Mouse (Mus musculus): ENCODE results near the gene Olfr613. TPM values are rescaled to one million over a fixed set of nuclear protein-coding genes. Genes with fewer than 3 reads are reported as not detected.
"Not testable (repeated sequence)": the region's sequence is repeated elsewhere in the genome, so short reads cannot be mapped to it uniquely, and the experiment has no call there.

Gene Olfr613
- polyA plus RNA-seq (2015; fragmentation: Nextera tagmentation; extraction: Ambion mirVana): not detected in 2 replicates

- no peak within 1 kb of the TSS for H3K9ac ChIP-seq (replicated peaks; ENCODE audit: low read length)
- no peaks in the 10 kb centered on the region for H3K36me3 ChIP-seq (ENCODE audit: insufficient read depth, low read length)
- no peaks in the 10 kb centered on the region for H3K9me3 ChIP-seq (ENCODE audit: low read length)
- H3K27ac ChIP-seq (ENCODE audit: low read length): no peak within 1 kb of the TSS
- no peak for ATAC-seq (ENCODE audit: low FRiP score, low TSS enrichment)
- no peaks in the 10 kb centered on the region for H3K4me1 ChIP-seq (ENCODE audit: insufficient read depth, low read length)
- H3K27me3 ChIP-seq (ENCODE audit: insufficient read depth, low read length): no peaks in the 10 kb centered on the region
- H3K4me2 ChIP-seq (replicated peaks; ENCODE audit: low read depth, low read length): no peak within 1 kb of the TSS
- H3K4me3 ChIP-seq (ENCODE audit: low read length): no peak within 1 kb of the TSS
- 78% methylated on average over 2 of the region's 2 CpGs for WGBS
Measured at GRCm38 (mm10) chr7:103547774-103548173, at the start of gene Olfr613. Gene Olfr613, plus strand, starts transcription at chr7:103548074.

- Histone ChIP-seq H3K36me3 (ENCODE audit: insufficient read depth, low read length) (no peaks in the 10 kb centered on the region), H3K9ac (replicated peaks; ENCODE audit: low read length) (no peak within 1 kb of the TSS), H3K4me3 (ENCODE audit: low read length) (no peak within 1 kb of the TSS), H3K4me1 (ENCODE audit: insufficient read depth, low read length) (no peaks in the 10 kb centered on the region), H3K4me2 (replicated peaks; ENCODE audit: low read depth, low read length) (no peak within 1 kb of the TSS), H3K9me3 (ENCODE audit: low read length) (no peaks in the 10 kb centered on the region; the same call in 1 of the 2 replicates), H3K27me3 (ENCODE audit: insufficient read depth, low read length) (no peaks in the 10 kb centered on the region), H3K27ac (ENCODE audit: low read length) (no peak within 1 kb of the TSS)
- WGBS: 93% methylated on average over 2 of the region's 2 CpGs
- no peak for ATAC-seq (ENCODE audit: low FRiP score, low TSS enrichment)
Measured at GRCm38 (mm10) chr7:103512022-103512421, 35.9 kb upstream of the Olfr613 start, which contains the start of gene Olfr610. Gene Olfr610, minus strand, starts transcription at chr7:103512122.

GRCm38 (mm10) chr7:103520746-103521145 is 27.1 kb upstream of the Olfr613 start, which contains the start of gene Olfr611:
Gene Olfr611, minus strand, starts transcription at chr7:103520846.
- H3K9me3 ChIP-seq (ENCODE audit: low read length); ATAC-seq (ENCODE audit: low FRiP score, low TSS enrichment); H3K4me2 ChIP-seq (replicated peaks; ENCODE audit: low read depth, low read length); H3K27ac ChIP-seq (ENCODE audit: low read length); H3K36me3 ChIP-seq (ENCODE audit: insufficient read depth, low read length); H3K4me1 ChIP-seq (ENCODE audit: insufficient read depth, low read length); H3K4me3 ChIP-seq (ENCODE audit: low read length); H3K9ac ChIP-seq (replicated peaks; ENCODE audit: low read length); H3K27me3 ChIP-seq (ENCODE audit: insufficient read depth, low read length): not testable (repeated sequence)
- 71% methylated on average over 1 of the region's 1 CpGs for WGBS

GRCm38 (mm10) chr7:103542617-103543016 is 5.3 kb upstream of the Olfr613 start, which contains the start of gene Olfr612:
Gene Olfr612, minus strand, starts transcription at chr7:103542717.
- not testable (repeated sequence) for H3K27ac ChIP-seq (ENCODE audit: low read length); H3K4me3 ChIP-seq (ENCODE audit: low read length); ATAC-seq (ENCODE audit: low FRiP score, low TSS enrichment); H3K27me3 ChIP-seq (ENCODE audit: insufficient read depth, low read length); H3K4me1 ChIP-seq (ENCODE audit: insufficient read depth, low read length); H3K36me3 ChIP-seq (ENCODE audit: insufficient read depth, low read length); H3K9ac ChIP-seq (replicated peaks; ENCODE audit: low read length); H3K4me2 ChIP-seq (replicated peaks; ENCODE audit: low read depth, low read length); H3K9me3 ChIP-seq (ENCODE audit: low read length)
- WGBS: 81% methylated on average over 2 of the region's 2 CpGs

GRCm38 (mm10) chr7:103555779-103556178 is 7.9 kb downstream of the Olfr613 start, which contains the start of gene Olfr615:
Gene Olfr615, plus strand, starts transcription at chr7:103556079.
- H3K9me3 ChIP-seq (ENCODE audit: low read length): no peaks in the 10 kb centered on the region
- H3K9ac ChIP-seq (replicated peaks; ENCODE audit: low read length): no peak within 1 kb of the TSS
- H3K27ac ChIP-seq (ENCODE audit: low read length): no peak within 1 kb of the TSS
- ATAC-seq (ENCODE audit: low FRiP score, low TSS enrichment): no peak
- H3K4me2 ChIP-seq (replicated peaks; ENCODE audit: low read depth, low read length): no peak within 1 kb of the TSS
- H3K4me1 ChIP-seq (ENCODE audit: insufficient read depth, low read length): no peaks in the 10 kb centered on the region
- H3K4me3 ChIP-seq (ENCODE audit: low read length): no peak within 1 kb of the TSS
- no peaks in the 10 kb centered on the region for H3K27me3 ChIP-seq (ENCODE audit: insufficient read depth, low read length)
- H3K36me3 ChIP-seq (ENCODE audit: insufficient read depth, low read length): no peaks in the 10 kb centered on the region
- WGBS: 80% methylated on average over 2 of the region's 2 CpGs

GRCm38 (mm10) chr7:103569043-103569442 is 21.2 kb downstream of the Olfr613 start, which contains the start of gene Olfr616:
Gene Olfr616, minus strand, starts transcription at chr7:103569143.
- H3K4me1 ChIP-seq (ENCODE audit: insufficient read depth, low read length): no peaks in the 10 kb centered on the region
- ATAC-seq (ENCODE audit: low FRiP score, low TSS enrichment): no peak
- no peak within 1 kb of the TSS for H3K4me3 ChIP-seq (ENCODE audit: low read length)
- H3K9ac ChIP-seq (replicated peaks; ENCODE audit: low read length): no peak within 1 kb of the TSS
- no peak within 1 kb of the TSS for H3K27ac ChIP-seq (ENCODE audit: low read length)
- H3K36me3 ChIP-seq (ENCODE audit: insufficient read depth, low read length): no peaks in the 10 kb centered on the region
- 76% methylated on average over 3 of the region's 3 CpGs for WGBS
- H3K27me3 ChIP-seq (ENCODE audit: insufficient read depth, low read length): no peaks in the 10 kb centered on the region
- no peak within 1 kb of the TSS for H3K4me2 ChIP-seq (replicated peaks; ENCODE audit: low read depth, low read length)
- no peaks in the 10 kb centered on the region for H3K9me3 ChIP-seq (ENCODE audit: low read length)

- no peak within 1 kb of the TSS for H3K27ac ChIP-seq (ENCODE audit: low read length)
- H3K4me3 ChIP-seq (ENCODE audit: low read length): no peak within 1 kb of the TSS
- WGBS: 81% methylated on average over 1 of the region's 1 CpGs
- no peak within 1 kb of the TSS for H3K4me2 ChIP-seq (replicated peaks; ENCODE audit: low read depth, low read length)
- no peak for ATAC-seq (ENCODE audit: low FRiP score, low TSS enrichment)
- no peaks in the 10 kb centered on the region for H3K36me3 ChIP-seq (ENCODE audit: insufficient read depth, low read length)
- no peaks in the 10 kb centered on the region for H3K9me3 ChIP-seq (ENCODE audit: low read length)
- H3K4me1 ChIP-seq (ENCODE audit: insufficient read depth, low read length): no peaks in the 10 kb centered on the region
- H3K27me3 ChIP-seq (ENCODE audit: insufficient read depth, low read length): no peaks in the 10 kb centered on the region
- H3K9ac ChIP-seq (replicated peaks; ENCODE audit: low read length): no peak within 1 kb of the TSS
Measured at GRCm38 (mm10) chr7:103572761-103573160, 24.9 kb downstream of the Olfr613 start, which contains the start of gene Olfr617. Gene Olfr617, plus strand, starts transcription at chr7:103573061.

GRCm38 (mm10) chr7:103589803-103590202 is 41.9 kb downstream of the Olfr613 start, which contains the start of gene Olfr618:
Gene Olfr618, plus strand, starts transcription at chr7:103590103.
- H3K27me3 ChIP-seq (ENCODE audit: insufficient read depth, low read length): no peaks in the 10 kb centered on the region
- H3K4me1 ChIP-seq (ENCODE audit: insufficient read depth, low read length): no peaks in the 10 kb centered on the region
- H3K4me2 ChIP-seq (replicated peaks; ENCODE audit: low read depth, low read length): no peak within 1 kb of the TSS
- H3K27ac ChIP-seq (ENCODE audit: low read length): no peak within 1 kb of the TSS
- H3K36me3 ChIP-seq (ENCODE audit: insufficient read depth, low read length): no peaks in the 10 kb centered on the region
- H3K4me3 ChIP-seq (ENCODE audit: low read length): no peak within 1 kb of the TSS
- ATAC-seq (ENCODE audit: low FRiP score, low TSS enrichment): no peak
- 67% methylated on average over 2 of the region's 2 CpGs for WGBS
- no peaks in the 10 kb centered on the region for H3K9me3 ChIP-seq (ENCODE audit: low read length)
- H3K9ac ChIP-seq (replicated peaks; ENCODE audit: low read length): no peak within 1 kb of the TSS

- Histone ChIP-seq H3K4me1 (ENCODE audit: insufficient read depth, low read length) (no peaks in the 10 kb centered on the region), H3K36me3 (ENCODE audit: insufficient read depth, low read length) (no peaks in the 10 kb centered on the region), H3K4me3 (ENCODE audit: low read length) (no peak within 1 kb of the TSS), H3K27ac (ENCODE audit: low read length) (no peak within 1 kb of the TSS), H3K9me3 (ENCODE audit: low read length) (no peaks in the 10 kb centered on the region), H3K9ac (replicated peaks; ENCODE audit: low read length) (no peak within 1 kb of the TSS), H3K27me3 (ENCODE audit: insufficient read depth, low read length) (no peaks in the 10 kb centered on the region), H3K4me2 (replicated peaks; ENCODE audit: low read depth, low read length) (no peak within 1 kb of the TSS)
- ATAC-seq (ENCODE audit: low FRiP score, low TSS enrichment): no peak
Measured at GRCm38 (mm10) chr7:103600275-103600674, 52.4 kb downstream of the Olfr613 start, which contains the start of gene Olfr619. Gene Olfr619, plus strand, starts transcription at chr7:103600575.

Measured in kidney, embryonic 16.5 days (tissue).